Mouse (Mus musculus): ENCODE measurements around the gene Kl.

The Kl gene

DNA sequence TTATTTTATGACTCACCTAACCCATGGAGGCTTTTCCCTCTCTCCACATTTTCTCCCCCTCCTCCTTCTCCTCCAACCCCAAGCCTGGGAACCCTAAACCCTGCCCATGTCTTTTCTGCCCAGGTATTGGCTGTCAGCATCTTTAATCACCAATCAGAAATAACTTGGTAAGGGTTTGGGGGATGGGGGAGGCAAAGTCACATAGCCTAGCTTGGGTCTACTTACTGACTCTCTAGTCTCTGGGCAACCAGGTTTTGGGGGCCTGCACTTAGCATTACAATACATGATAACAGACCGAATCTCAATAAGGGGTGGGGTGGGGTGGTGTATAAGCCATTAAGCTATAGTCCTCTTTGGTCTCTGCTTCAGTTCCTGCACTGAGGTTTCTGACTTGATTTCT is 10.3 kb downstream of the Kl start:
- no peak for DNase-seq (ENCODE audit: low spot score)

DNA sequence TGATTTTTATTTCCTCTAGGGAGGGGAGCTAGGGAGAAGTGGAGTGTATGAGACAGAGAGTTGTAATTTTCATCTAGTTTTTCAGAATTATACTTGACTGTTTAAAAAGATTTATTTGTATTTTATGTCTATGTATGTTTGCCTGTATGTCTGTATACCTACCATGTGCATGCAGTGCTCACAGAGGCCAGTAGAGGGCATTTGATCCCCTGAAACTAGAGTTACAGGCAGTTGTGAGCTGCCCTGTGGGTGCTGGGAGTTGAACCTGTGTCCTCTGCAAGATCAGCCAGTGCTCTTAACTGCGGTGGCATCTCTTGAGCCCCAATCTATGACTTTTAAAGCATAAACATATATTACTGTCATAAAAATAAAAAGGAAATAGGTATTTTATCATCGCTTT is 15.5 kb downstream of the Kl start:
- no peak for DNase-seq (ENCODE audit: low spot score)

DNA sequence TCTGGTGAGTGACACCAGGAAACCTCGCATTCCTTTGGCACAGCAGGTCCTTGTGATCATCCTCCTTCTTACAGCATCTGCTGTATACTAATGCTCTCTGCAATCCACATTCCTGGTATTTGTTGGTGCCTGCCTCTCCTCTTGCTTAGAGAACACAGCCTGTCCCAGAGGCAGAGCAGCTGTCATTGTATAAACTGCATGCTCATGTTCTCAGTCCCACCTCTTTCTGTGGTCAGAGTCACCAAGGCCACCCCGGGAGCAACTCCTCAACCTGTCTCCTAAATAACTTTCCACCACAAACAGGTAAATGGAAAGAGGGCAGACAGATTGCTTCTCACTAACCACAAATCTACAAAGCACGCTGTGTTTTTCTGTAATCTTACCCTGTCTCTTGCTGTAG is 18.1 kb downstream of the Kl start:
- DNase-seq (ENCODE audit: low spot score), result no peak

DNA sequence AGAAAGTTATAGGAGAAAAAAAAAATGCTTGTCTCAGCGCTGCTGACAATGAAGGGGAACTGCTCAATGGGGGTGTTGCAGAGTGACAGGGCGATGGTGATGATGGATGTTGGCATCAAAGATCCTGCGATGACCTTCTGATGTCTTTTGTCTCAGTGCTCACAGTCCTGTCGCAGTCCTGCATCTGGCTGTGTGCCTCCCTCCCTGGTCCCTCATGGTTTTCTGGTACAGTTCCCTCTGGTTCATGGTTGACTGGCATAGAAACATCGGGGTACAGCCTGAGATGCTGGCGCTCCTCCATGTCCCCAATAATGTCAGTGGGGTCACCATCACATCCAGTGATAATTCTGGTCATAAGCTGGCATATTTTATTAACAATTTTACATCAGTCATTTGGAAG is 18.7 kb downstream of the Kl start:
- DNase-seq (ENCODE audit: low spot score), result no peak

DNA sequence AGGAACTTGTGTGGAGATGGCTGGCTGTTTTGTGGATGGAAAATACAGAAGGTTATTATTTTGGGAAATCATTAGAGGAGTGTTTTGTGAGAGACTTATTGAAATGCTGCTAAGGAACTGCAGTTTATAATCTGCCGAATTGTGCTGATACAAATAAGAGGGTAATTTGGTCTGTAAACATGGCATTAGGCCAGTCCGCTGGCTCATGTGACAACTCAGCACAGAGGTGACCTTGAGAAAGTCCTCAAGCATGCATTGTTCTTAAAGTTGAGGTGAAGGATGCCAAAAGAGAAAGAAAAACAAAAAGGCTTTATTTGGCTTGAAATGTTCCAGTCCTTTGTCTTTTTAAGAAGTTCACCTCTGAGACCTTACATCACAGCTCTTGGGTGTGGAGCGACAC is 21.8 kb downstream of the Kl start:
- DNase-seq (ENCODE audit: low spot score), result no peak

DNA sequence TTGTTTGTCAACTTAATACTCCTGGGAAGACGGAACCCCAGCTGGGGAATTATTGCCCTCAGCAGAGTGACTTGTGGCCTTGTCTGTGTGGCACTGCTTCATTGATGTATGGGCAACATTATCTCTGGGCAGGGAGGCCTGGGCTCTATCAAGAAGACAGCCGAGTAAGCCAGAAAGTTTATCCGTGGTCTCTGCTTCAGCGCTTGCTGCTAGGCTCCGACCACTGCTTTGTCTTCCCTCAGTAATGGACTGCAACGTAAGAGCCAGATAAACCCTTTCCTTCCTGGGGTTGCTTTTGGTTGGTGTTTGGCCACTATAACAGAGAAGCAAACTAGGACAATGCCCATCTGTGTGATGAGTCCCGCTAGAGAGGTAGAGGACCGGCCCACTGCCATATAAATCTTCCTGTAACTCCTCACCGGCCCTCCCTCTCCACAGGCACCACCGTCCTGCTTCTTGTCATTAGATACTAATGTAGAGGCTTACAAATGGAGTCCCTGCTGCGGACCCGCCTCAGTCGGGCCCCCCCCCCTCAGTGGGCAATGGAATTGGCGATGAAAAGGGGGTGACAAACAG is 25.1 kb downstream of the Kl start:
- no peak for DNase-seq (ENCODE audit: low spot score)

DNA sequence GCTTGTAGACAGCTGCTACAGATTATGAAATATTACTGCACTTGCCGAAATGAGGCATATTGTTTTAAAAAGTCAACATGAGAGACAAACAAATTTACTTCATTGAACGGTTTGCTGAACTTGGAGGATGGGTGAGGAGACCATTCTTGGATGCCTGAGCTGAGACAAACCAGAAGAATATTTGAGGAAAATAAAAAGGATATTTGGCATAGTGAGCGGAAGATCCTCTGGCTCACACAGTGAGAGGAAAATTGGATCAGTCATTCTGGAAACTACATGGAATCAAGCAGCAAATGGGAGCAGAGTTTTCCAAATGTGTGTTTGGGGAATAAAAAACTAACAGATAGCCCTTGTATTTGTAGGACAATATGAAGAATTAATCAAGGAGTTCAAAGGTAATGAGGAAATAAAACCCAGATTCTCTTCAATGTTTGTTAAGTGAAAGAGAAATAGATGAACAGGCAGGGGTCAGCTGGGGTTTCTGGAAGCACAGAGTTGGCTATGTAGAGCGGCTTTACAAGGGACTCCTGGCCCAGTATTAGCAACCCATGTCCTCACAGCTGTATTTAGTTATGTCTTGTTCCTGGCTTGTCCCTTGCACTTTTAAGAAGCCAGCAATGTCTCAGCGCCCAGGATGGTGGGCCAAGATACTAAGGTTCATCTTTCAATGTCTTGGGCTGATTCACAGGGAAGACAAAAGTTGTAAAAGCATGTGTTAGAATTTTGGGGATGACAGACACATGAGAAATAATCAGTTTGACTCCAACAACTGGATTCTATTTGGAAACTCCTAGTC is 27.1 kb downstream of the Kl start:
- no peak for DNase-seq (ENCODE audit: low spot score)

DNA sequence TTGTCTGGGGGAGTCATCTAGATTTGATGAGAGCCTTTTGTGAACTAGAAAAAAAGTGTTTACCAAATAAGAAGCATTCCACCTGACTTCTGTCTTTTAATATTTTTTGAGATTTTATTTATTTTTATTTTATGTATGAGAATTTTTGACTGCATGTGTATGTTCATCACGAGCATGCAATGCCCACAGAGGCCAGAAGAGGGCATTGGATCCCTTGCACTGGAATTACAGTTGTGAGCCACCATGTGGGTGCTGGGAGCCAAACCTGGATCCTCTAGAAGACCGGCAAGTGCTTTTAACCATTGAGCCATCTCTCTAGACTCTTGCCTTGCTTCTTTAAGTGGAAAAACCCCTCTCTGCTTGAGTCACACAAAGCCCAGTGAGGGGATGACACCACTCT is 29.7 kb downstream of the Kl start:
- DNase-seq (ENCODE audit: low spot score), result no peak

DNA sequence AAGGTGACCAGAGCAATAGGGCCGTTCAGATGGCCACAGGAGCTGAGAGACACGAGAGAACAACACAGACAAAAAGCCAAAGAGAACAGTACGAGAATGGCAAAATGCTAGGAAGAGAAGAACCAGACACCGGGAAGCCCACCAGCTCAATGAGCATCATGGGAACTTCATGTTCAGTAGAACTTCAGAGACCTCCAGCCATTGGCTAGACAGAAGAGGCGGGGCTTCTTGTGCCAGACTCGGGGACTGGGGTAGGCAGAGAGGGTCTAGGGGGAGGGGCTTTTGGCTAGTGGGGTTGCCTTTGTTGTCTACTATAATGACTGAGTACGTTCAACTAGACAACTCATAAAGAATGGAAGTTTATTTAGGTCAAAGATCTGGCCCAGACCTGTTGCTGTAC is 41.7 kb downstream of the Kl start:
- DNase-seq (ENCODE audit: low spot score), result no peak

DNA sequence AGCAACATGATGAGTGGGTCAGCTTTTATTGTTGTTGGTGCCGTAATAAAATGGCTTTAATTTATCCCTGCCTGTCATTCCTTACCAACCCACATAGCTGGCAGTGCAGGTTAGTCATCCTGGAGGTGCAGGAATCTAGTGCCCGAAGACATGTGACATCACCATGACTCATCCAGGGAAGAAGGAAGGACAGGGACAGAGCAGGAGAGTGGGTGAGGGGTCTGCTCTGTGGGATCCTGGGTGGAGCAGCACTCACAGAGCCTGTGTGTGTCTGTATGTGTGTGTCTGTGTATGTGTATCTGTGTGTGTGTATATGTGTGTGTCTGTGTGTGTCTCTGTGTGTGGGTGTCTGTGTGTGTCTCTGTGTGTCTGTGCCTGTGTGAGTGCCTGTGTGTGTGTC is 44.2 kb downstream of the Kl start:
- no peak for DNase-seq (ENCODE audit: low spot score)

DNA sequence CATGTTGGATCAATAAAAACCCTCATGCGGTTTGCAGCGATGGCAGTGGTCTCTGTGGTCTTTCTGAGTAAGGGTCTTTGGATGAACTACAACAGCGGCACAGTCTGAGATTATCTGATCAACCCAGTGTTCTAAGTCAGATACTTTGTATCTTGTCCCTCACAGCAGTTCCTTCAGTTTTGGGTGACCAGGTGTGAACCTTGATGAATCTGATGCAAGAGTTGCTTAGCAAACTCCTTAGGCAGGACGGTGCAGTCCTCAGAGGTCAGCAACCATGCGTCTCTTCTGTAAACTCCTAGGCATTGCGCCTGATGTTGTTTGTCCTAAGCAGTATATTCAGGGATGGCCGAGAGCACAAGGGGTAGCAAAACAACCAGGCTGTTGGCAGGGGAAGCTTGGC is 48.7 kb downstream of the Kl start:
- no peak for DNase-seq (ENCODE audit: low spot score)

DNA sequence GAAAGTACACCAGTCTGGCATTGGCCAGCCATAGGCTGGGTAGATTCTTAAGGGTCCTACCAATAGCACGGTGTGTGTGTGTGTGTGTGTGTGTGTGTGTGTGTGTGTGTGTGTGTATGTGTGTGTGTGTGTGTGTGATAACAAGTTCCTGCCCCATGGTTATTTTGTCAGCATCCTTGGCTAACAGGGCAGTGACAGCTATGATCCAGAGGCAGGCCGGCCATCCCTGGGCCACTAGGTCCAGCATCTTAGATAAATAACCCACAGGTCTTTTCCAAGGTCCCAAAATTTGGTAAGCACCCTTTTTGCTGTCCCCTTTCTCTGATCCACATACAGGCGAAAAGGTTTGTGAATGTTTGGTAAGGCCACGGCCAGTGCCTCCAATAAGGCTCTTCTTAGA is 49.6 kb downstream of the Kl start:
- DNase-seq (ENCODE audit: low spot score), result no peak

DNA sequence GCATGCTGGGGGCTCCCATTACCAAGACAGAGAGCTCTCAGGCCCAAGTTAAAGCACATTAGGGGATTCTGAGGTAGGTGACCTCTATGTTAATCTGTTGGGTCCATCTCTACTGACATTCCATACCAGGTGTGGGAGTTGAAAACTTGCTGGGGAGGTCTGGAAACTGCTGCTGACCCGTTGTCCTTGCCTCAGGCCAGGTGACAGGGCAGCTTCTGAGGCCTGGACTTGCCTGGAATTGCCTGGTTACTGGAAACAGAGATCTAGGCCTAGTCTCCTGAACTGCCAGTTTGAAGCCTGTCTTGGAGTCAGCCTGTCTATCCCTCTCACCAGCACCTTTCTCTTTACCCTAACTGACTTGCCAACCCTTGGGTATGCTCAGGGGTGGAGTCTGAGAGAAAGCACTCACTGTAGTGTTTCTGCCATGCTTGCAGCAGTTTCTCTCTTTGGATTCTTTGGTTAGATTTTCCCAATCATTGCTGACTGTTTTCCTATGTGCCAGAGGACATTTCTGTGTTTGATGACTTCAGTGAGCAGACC is 51.9 kb downstream of the Kl start:
- DNase-seq (ENCODE audit: low spot score), result no peak

DNA sequence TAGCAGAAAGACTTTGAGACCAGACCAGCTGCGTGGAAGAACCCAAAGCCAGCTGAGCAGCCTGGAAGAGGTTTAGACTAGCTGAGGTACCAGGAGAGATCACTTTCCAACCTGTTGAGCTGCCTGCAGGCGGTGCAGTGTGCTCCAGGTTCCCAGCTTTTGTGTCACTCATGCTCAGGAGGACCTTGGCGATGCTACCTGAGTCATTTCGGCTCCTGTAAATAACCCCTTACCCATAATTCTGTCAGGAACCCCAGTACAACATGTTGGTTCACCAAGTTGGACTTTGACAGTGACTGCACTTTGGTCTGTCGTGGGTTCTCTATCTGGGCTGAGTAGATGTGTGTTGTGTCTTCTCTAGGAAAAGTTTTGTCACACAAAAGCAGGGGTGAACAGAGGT is 66.0 kb downstream of the Kl start:
- DNase-seq (ENCODE audit: low spot score), result no peak

DNA sequence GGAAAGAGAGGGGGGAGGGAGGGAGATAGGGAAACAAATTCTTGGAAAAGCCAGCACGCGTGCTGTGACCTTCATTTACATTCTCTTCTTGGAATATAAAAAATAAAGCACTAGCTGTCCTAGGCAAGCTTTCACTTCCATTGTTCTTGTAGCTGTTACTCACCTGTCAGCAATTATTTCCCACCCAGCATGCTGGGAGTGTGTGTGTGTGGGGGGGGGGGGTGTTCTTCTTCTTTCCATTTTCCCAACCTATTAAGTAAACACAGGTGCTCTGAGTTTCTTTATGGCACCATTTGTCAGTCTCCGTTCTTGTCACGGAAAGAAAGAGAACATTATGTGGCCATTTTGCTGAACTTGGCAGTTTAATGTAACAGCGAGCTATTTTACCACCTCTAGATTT is 66.6 kb downstream of the Kl start:
- no peak for DNase-seq (ENCODE audit: low spot score)

DNA sequence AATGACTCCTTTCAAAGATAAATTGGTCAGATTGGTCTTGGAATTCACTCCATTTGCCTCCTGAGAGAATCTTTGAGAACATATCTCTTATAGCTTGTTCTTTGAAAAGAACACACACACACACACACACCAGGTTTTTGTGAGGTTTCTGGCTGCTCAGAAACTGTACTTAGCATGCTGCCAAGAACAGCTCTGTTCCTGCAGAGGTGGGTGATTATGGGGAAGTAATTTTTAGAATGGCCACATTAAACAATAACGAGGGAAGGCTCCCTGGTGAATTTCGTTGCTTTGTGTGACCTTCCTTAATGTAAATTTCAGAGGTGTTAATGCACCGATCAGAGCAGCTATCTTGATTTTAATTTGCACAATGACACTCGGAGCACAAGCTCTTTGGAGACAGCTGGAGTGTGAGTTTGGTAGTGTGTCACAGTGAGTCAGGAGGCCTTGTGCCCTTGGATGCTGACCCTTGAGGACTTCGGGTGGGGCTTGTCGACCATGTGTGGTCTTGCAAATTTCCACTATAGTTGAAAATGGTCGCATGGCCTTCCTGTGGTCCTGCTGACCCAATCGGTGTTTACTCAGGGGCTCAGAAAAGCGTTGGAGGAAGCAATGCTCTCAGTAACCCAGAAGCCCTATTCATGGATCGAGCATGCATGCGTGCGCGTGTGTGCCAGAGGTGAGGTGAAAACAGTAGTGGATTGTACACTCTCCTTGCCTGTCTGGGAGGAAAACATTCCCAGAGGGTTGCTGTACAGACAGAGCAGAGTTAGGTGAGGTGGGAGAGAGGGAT is 67.8 kb downstream of the Kl start:
- no peak for DNase-seq (ENCODE audit: low spot score)

DNA sequence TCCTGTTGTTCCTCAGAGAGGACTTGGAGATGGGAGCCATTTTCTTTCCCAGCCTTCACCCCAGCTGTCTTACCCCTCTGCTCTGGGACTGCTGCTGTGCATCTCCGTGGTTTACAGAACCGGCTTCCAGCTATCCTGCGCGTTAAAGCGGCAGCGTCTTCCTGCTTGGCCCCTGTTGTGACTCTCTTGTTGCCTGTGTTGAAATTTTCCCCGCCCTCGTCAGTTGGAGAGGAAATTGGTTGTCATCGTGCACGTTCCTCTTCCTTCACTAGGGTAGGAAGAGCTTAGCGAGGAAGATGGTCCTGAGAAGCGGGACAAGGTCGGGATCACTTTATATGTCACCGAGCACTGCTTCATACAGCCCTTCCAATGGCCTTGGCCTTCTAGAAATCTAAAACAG is 68.4 kb downstream of the Kl start:
- DNase-seq (ENCODE audit: low spot score), result no peak

DNA sequence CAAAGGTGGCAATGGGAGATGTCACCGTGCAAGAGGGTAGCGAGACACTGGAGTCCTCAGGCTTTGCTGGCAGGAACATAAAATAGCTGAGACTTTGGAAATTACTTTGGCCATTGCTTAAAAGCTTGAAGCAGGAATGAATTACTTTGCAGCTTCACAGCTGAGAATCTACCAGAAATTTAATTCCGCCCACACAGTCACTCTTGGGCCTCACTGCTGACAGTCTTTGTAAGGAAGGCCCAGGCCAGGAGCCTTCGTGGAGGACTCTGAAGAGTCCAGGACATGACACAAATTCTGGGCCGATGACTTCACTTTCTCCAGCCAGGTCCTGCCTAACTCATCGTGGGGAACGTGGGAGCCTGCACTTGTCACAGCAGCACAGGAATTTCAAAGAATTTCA is 69.6 kb downstream of the Kl start:
- DNase-seq (ENCODE audit: low spot score), result no peak

DNA sequence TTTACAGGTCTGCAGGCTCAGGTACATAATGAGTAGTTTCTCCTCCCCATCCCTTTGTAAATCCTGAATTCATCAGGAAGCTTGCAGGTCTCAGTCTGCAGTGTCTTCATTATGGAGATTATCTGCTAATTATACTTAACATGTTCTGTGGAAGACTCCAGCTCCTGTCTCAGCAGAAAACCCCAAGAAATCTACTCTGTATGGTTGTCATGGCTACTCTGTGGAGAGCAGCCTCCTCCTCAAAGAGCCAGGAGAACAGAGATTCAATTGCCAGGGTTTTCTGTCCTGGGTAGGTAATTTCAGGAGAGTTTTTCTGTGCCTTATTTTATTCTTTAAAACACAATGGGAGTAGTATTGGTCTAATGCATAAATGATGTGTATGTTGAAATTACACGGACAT is 70.5 kb downstream of the Kl start:
- no peak for DNase-seq (ENCODE audit: low spot score)

DNA sequence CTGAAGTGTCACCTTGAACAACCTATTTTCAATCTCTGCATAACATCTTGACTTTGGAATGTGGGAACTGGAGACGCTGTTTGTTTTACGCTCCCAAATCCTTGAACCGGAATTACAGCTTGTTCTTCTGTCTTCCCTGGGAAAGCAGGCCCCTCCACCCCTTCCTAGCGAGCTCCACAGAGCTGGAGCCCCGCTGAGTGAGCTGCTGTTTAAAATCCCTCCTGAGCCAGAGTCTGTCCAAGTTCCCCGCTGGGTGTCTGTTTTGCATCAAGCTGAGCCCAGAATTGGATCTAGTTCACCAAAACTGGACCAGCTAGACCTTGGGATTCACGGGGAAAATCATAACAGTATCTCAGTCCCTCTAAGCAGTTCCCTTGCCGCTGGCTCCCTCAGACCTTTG is 71.1 kb downstream of the Kl start:
- DNase-seq (ENCODE audit: low spot score), result no peak

DNA sequence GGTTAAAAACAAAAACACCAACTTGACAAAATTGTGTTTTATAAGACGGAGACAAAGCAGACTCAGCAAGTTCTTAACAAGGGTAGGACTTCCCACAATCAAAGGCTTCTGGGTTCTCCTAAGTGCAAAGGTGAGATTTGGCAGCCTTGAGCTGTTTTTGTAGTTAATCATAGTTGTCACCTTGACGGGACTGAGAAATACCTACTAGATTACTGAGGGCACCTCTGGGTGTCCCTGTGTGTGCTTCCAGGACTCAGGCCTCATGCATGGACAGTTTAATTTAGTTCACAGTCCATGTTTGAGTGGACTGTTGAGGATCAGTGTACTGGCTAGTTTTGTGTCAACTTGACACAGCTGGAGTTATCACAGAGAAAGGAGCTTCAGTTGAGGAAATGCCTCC is 72.1 kb downstream of the Kl start:
- DNase-seq (ENCODE audit: low spot score), result no peak

DNA sequence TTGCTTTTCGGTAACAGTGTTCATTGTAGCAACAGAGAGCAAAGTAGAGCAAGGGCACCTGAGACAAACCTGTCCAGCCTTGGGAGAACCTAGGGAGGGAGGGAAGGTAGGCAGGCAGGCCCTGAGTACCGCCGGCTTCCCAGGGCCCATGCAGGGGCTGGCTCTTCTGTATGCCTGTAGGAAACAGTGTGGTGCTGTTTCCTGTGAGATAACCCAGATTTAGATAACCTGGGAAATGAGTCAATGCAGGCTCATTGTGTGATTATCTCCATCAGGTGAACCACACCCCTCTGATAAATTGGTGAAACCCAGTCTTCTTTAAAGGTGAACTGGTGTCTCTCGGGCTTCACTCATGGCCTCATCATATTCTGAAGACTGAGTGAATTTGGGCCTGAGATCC is 73.7 kb downstream of the Kl start:
- no peak for DNase-seq (ENCODE audit: low spot score)

DNA sequence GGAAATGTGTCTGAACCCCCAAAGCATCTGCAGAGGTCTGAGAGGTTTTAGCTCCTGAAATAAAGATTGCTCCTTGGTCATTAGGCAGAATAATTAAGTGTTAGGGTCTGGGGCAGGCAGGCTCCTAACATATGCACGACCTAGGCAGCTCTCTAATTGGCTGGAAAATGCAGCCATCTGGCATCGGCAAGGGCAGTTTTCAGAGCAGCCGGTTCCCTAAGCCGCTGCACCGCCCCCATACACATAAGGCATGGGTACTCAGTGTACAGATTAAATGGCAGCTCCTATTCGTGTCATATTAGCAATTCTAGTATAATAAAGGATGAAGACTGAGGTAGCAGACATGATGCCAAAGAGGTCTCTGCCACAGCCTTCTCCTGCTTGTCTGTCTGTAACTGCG is 74.8 kb downstream of the Kl start:
- no peak for DNase-seq (ENCODE audit: low spot score)

Measured in c-Kit-positive CD71-positive TER-119-positive erythroid progenitor cells, embryonic 14.5 days (primary cell).